ENCODE assay signal across 16 mouse cellular contexts in the genomic region with DNA sequence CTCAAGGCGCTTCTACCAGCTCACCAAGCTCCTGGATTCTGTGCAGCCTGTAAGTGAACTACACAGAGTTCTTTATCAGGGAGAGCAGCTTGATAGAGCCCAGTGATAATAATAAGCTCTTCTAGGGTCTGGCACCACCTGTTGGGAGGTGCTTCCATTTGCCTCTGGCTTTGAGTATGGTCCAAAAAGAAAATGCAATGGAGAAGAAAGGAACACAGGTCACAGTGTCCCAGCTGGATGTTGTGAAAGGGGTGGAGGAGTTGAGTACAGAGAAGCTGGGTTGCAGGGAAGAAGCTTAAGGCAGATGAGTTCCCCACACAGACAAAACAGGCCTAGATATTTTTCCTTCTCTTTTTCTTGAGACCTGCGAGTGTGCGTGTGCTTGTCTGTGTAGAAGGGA.
"Had no signal": no experiment of that assay in that cellular context is flagged by ENCODE, and none has a peak within 500 bp of the region (broad histone marks: within the 10 kb centered on the region; RNA-seq: fewer than 3 reads in every experiment).

No protein-coding gene starts in this region.

- H3K27ac ChIP-seq: neural tube, embryonic 13.5 days; neural tube, embryonic 15.5 days; stomach, embryonic 15.5 days; stomach, postnatal 0 days had no signal

- H3K4me1 ChIP-seq: neural tube, embryonic 13.5 days; neural tube, embryonic 15.5 days; stomach, embryonic 15.5 days had no signal

- H3K4me3 ChIP-seq: neural tube, embryonic 13.5 days; neural tube, embryonic 15.5 days; stomach, embryonic 15.5 days had no signal

- H3K27me3 ChIP-seq: neural tube, embryonic 13.5 days; neural tube, embryonic 15.5 days; stomach, embryonic 15.5 days had no signal

- H3K9me3 ChIP-seq: neural tube, embryonic 13.5 days; neural tube, embryonic 15.5 days; stomach, embryonic 15.5 days had no signal

- H3K36me3 ChIP-seq: neural tube, embryonic 13.5 days; neural tube, embryonic 15.5 days; stomach, embryonic 15.5 days had no signal

- DNase-seq: retina, postnatal 1 day; right cerebral cortex, adult 18-20 months; right cerebral cortex, postnatal 14 days; right cerebral cortex, postnatal 25 days; right cerebral cortex, postnatal 4 days; spleen, adult 18-20 months; thymus, adult 18-20 months; thymus, adult 2 months; thymus, postnatal 14 days; thymus, postnatal 25 days; thymus, postnatal 36 days; thymus, postnatal 4 days had no signal
